ENCODE assay signal across 17 mouse cellular contexts in genomic region chr5:47431599-47432328, GRCm38 (mm10).
DNase-seq lines count a peak whose midpoint lies in the region; ATAC-seq and TF ChIP-seq lines count a peak whose summit lies in the region.
"Had no signal": no experiment of that assay in that cellular context is flagged by ENCODE, and none has a peak within 500 bp of the region (broad histone marks: within the 10 kb centered on the region; RNA-seq: fewer than 3 reads in every experiment).

No protein-coding gene starts in this region.

- no peak overlapping the region for H3K27ac ChIP-seq in kidney, embryonic 15.5 days
- H3K27ac ChIP-seq in limb, embryonic 13.5 days, result no peak overlapping the region
- no peak overlapping the region for H3K27ac ChIP-seq in forebrain, embryonic 12.5 days
- H3K27ac ChIP-seq: embryonic facial prominence, embryonic 13.5 days; lung, embryonic 15.5 days; stomach, postnatal 0 days had no signal

- no peaks in the 10 kb centered on the region for H3K36me3 ChIP-seq in kidney, embryonic 15.5 days
- H3K36me3 ChIP-seq in limb, embryonic 13.5 days, result no peaks in the 10 kb centered on the region
- no peaks in the 10 kb centered on the region for H3K36me3 ChIP-seq in forebrain, embryonic 12.5 days (replicated peaks)
- H3K36me3 ChIP-seq: embryonic facial prominence, embryonic 13.5 days; lung, embryonic 15.5 days had no signal

- no peak overlapping the region for H3K4me3 ChIP-seq in kidney, embryonic 15.5 days (replicated peaks)
- no peak overlapping the region for H3K4me3 ChIP-seq in limb, embryonic 13.5 days
- H3K4me3 ChIP-seq in forebrain, embryonic 12.5 days (replicated peaks), result no peak overlapping the region
- H3K4me3 ChIP-seq: embryonic facial prominence, embryonic 13.5 days; lung, embryonic 15.5 days had no signal

- H3K9me3 ChIP-seq in kidney, embryonic 15.5 days (replicated peaks), result no peaks in the 10 kb centered on the region
- H3K9me3 ChIP-seq in limb, embryonic 13.5 days, result no peaks in the 10 kb centered on the region
- no peaks in the 10 kb centered on the region for H3K9me3 ChIP-seq in forebrain, embryonic 12.5 days
- H3K9me3 ChIP-seq: embryonic facial prominence, embryonic 13.5 days; lung, embryonic 15.5 days had no signal

- H3K4me1 ChIP-seq in kidney, embryonic 15.5 days, result peaks cover 10% of the 10 kb centered on the region; the same call in 1 of the 2 replicates
- peaks cover 16% of the 10 kb centered on the region for H3K4me1 ChIP-seq in limb, embryonic 13.5 days
- 0 out of 2 replicates have a peak, but pooled peaks cover 3% of the 10 kb centered on the region for H3K4me1 ChIP-seq in forebrain, embryonic 12.5 days
- H3K4me1 ChIP-seq: lung, embryonic 15.5 days had no signal

- H3K4me2 ChIP-seq in kidney, embryonic 15.5 days, result no peak overlapping the region
- H3K4me2 ChIP-seq in limb, embryonic 13.5 days (replicated peaks), result no peak overlapping the region
- no peak overlapping the region for H3K4me2 ChIP-seq in forebrain, embryonic 12.5 days
- H3K4me2 ChIP-seq: embryonic facial prominence, embryonic 13.5 days; lung, embryonic 15.5 days had no signal

- H3K9ac ChIP-seq in kidney, embryonic 15.5 days, result no peak overlapping the region
- H3K9ac ChIP-seq in limb, embryonic 13.5 days, result no peak overlapping the region
- no peak overlapping the region for H3K9ac ChIP-seq in forebrain, embryonic 12.5 days
- H3K9ac ChIP-seq: embryonic facial prominence, embryonic 13.5 days; lung, embryonic 15.5 days had no signal

- no peak for TF ChIP-seq POLR2A in brain, embryonic 14.5 days (IDR thresholded peaks at IDR 0.05; ENCODE audit: borderline replicate concordance, extremely low read depth, insufficient read depth, insufficient read length, poor library complexity, severe bottlenecking)

- ATAC-seq in kidney, embryonic 15.5 days (replicated peaks; ENCODE audit: low FRiP score), result no peak
- ATAC-seq in limb, embryonic 13.5 days (ENCODE audit: low FRiP score, low read depth), result peak; percentile 68; the same call in 1 of the 2 replicates
- no peak for ATAC-seq in forebrain, embryonic 12.5 days (ENCODE audit: low FRiP score)
- ATAC-seq: hindbrain, embryonic 16.5 days had no signal

- peak; percentile 9 to 47 for DNase-seq in kidney, postnatal 36 days
- DNase-seq in brain, adult 2 months (ENCODE audit: low read depth, low spot score), result peak; percentile 3
- DNase-seq in brain, embryonic 14.5 days (ENCODE audit: low read depth), result peak; percentile 53
- no peak for DNase-seq in frontal cortex, postnatal 10 days (ENCODE audit: low spot score in 2 of 2)
- no peak for DNase-seq in B cell, adult 2 months
- DNase-seq: adrenal gland, postnatal 25 days; cerebellum, adult 9-11 months; heart, adult 11 months; right cerebral cortex, postnatal 14 days; thymus, postnatal 36 days had no signal

- TF ChIP-seq CTCF in brain, embryonic 14.5 days (IDR thresholded peaks at IDR 0.05; ENCODE audit: borderline replicate concordance, extremely low read depth, insufficient read depth, insufficient read length), result no peak

- H3K27me3 ChIP-seq in kidney, embryonic 15.5 days, result no peaks in the 10 kb centered on the region
- H3K27me3 ChIP-seq in limb, embryonic 13.5 days, result no peaks in the 10 kb centered on the region
- no peaks in the 10 kb centered on the region for H3K27me3 ChIP-seq in forebrain, embryonic 12.5 days
- H3K27me3 ChIP-seq: embryonic facial prominence, embryonic 13.5 days; lung, embryonic 15.5 days had no signal

- WGBS in kidney, embryonic 15.5 days, result 36% methylated on average over 5 of the region's 5 CpGs
- WGBS in limb, embryonic 13.5 days, result 31% methylated on average over 5 of the region's 5 CpGs
- WGBS in forebrain, embryonic 12.5 days, result 37% methylated on average over 5 of the region's 5 CpGs

Comparison
In these comparisons a context has a peak if more than half of its experiments do, and no peak if none do; other contexts are left out.
1. DNase-seq: peak in kidney, postnatal 36 days (2 of 2), brain, adult 2 months (single experiment) and brain, embryonic 14.5 days (single experiment); none in frontal cortex, postnatal 10 days (0 of 2) and B cell, adult 2 months (0 of 2).